Mouse (Mus musculus) G1E (cell line): Measurements from ENCODE around the gene Uba7.

ENCODE experiments used
- CTCF ChIP-seq: IDR thresholded peaks from 2 replicates; pipeline ENCODE4 v1.5.1; 2012; ENCODE audit warnings: low read depth, low read length, inconsistent platforms, mixed read lengths
- GATA1 ChIP-seq: IDR thresholded peaks from 2 replicates; pipeline ENCODE4 v1.6.1; 2012; ENCODE audit warnings: borderline replicate concordance, low read length, inconsistent platforms, mixed read lengths
- POLR2AphosphoS5 ChIP-seq: IDR thresholded peaks from 2 replicates; pipeline ENCODE4 v1.6.1; 2012; ENCODE audit warnings: low read depth, low read length, inconsistent platforms; ENCODE audit not compliant: insufficient replicate concordance
- TAL1 ChIP-seq: conservative IDR thresholded peaks from 2 replicates; pipeline ENCODE4 v1.6.1; 2012; ENCODE audit warnings: low read depth, low read length, inconsistent platforms, mixed read lengths

- no peak for TF ChIP-seq CTCF
- TF ChIP-seq GATA1 = no peak
- TF ChIP-seq POLR2AphosphoS5 = no peak
- TF ChIP-seq TAL1 = no peak
These were observed 18.2 kb upstream of the Uba7 start for GRCm38 (mm10) chr9:107957141-107957540.
